Mouse (Mus musculus) embryonic facial prominence, embryonic 14.5 days (tissue): Measurements from ENCODE around the gene Zbtb20. TPM values are rescaled to one million over a fixed set of nuclear protein-coding genes. Genes with fewer than 3 reads are reported as not detected.
A peak's percentile ranks its signal among the peaks of the same experiment; 100 is the strongest.

Experiments used
- ATAC-seq: fragments of 200-750 bp; cut with Nextera tagmentation; 2 replicates; pipeline ENCODE4 v1.8.0; 2017; ENCODE audit warnings: low read depth, moderate number of reproducible peaks, moderate TSS enrichment
- DNase-seq: peaks from one replicate; pipeline ENCODE4 v3.0.0-alpha.2; 2015; ENCODE audit warnings: low spot score
- H3K27ac ChIP-seq: fragments of 300-500 bp; sonication (generic); replicated peaks from 2 replicates; pipeline ENCODE4 v1.5.1; 2014; ENCODE audit warnings: low read depth, mild to moderate bottlenecking, low read length, moderate library complexity
- H3K27me3 ChIP-seq: fragments of 300-500 bp; sonication (generic); replicated peaks from 2 replicates; pipeline ENCODE4 v1.6.1; 2014; ENCODE audit warnings: low read length; ENCODE audit not compliant: control insufficient read depth, insufficient read depth
- H3K36me3 ChIP-seq: fragments of 300-500 bp; sonication (generic); 2 replicates; pipeline ENCODE4 v1.6.1; 2014; ENCODE audit warnings: low read length, mixed read lengths; ENCODE audit not compliant: control insufficient read depth, insufficient read depth
- H3K4me1 ChIP-seq: fragments of 300-500 bp; sonication (generic); 2 replicates; pipeline ENCODE4 v1.6.1; 2014; ENCODE audit warnings: antibody characterized with exemption, low read length; ENCODE audit not compliant: control insufficient read depth, insufficient read depth
- H3K4me2 ChIP-seq: fragments of 300-500 bp; sonication (generic); 2 replicates; pipeline ENCODE4 v1.6.1; 2014; ENCODE audit warnings: low read depth, mild to moderate bottlenecking, low read length, moderate library complexity, mixed read lengths
- H3K4me3 ChIP-seq: fragments of 300-500 bp; sonication (generic); 2 replicates; pipeline ENCODE4 v1.5.1; 2014; ENCODE audit warnings: low read depth, mild to moderate bottlenecking, low read length
- H3K9ac ChIP-seq: fragments of 300-500 bp; sonication (generic); 2 replicates; pipeline ENCODE4 v1.6.1; 2014; ENCODE audit warnings: low read depth, mild to moderate bottlenecking, low read length, moderate library complexity, mixed read lengths
- H3K9me3 ChIP-seq: fragments of 300-500 bp; sonication (generic); 2 replicates; pipeline ENCODE4 v1.6.1; 2016; ENCODE audit warnings: low read length; ENCODE audit not compliant: control insufficient read depth
- WGBS: fragments of 180-500 bp; shearing (Covaris S2); extraction: QIAGEN DNeasy Blood & Tissue Kit; methylation state at CpG from one replicate; pipeline ENCODE4 v1.1.7; 2014; 5-methylcytosine and 5-hydroxymethylcytosine counted together
- polyA plus RNA-seq: library from polyadenylated mRNA; unstranded; fragments of >200 nt; fragmentation: Nextera tagmentation; extraction: Ambion mirVana; gene quantifications from 2 replicates; pipeline ENCODE4 v1.2.1, GENCODE M21; 2014

The Zbtb20 gene
- polyA plus RNA-seq, 1 experiment from 2014 or later: 20.6 TPM

GRCm38 (mm10) chr16:43540108-43540507, 664.4 kb downstream of the Zbtb20 start:
- no peak overlapping the region for H3K9ac ChIP-seq
- 0 out of 2 replicates have a peak overlapping the region, but pooled peaks have one; percentile 13 for H3K27ac ChIP-seq
- 19% methylated on average over 3 of the region's 3 CpGs for whole genome bisulfite sequencing
- H3K27me3 ChIP-seq: no peaks in the 10 kb centered on the region
- peak; percentile 74 for ATAC-seq
- no peaks in the 10 kb centered on the region for H3K9me3 ChIP-seq
- H3K4me2 ChIP-seq: no peak overlapping the region
- H3K4me1 ChIP-seq: peaks cover 3% of the 10 kb centered on the region; the same call in 1 of the 2 replicates
- no peak overlapping the region for H3K4me3 ChIP-seq
- DNase-seq: peak; percentile 84
- H3K36me3 ChIP-seq: no peaks in the 10 kb centered on the region

- WGBS: 86% methylated on average over 10 of the region's 10 CpGs
- H3K27ac ChIP-seq: no peak overlapping the region
Measured at GRCm38 (mm10) chr16:43540546-43541167, 665.0 kb downstream of the Zbtb20 start.

GRCm38 (mm10) chr16:43545261-43545660, 669.6 kb downstream of the Zbtb20 start:
- no peak for ATAC-seq

More at GRCm38 (mm10) chr16:43540546-43541167, 665.0 kb downstream of the Zbtb20 start:
- H3K4me2 ChIP-seq: no peak overlapping the region
- no peaks in the 10 kb centered on the region for H3K9me3 ChIP-seq
- ATAC-seq (no peak), DNase-seq (no peak)
- no peaks in the 10 kb centered on the region for H3K36me3 ChIP-seq
- no peak overlapping the region for H3K4me3 ChIP-seq
- H3K27me3 ChIP-seq: no peaks in the 10 kb centered on the region
- H3K4me1 ChIP-seq: peaks cover 4% of the 10 kb centered on the region; the same call in 1 of the 2 replicates
- H3K9ac ChIP-seq: no peak overlapping the region

GRCm38 (mm10) chr16:43547323-43548180, 671.9 kb downstream of the Zbtb20 start:
- Histone ChIP-seq H3K27ac (peak overlapping the region; percentile 70), H3K4me3 (no peak overlapping the region), H3K36me3 (no peaks in the 10 kb centered on the region), H3K9ac (no peak overlapping the region), H3K4me1 (peaks cover 27% of the 10 kb centered on the region), H3K4me2 (peak overlapping the region; percentile 10), H3K27me3 (no peaks in the 10 kb centered on the region), H3K9me3 (no peaks in the 10 kb centered on the region)
- ATAC-seq: no peak
- WGBS: 31% methylated on average over 19 of the region's 19 CpGs
- peak; percentile 28 for DNase-seq

More at GRCm38 (mm10) chr16:43545261-43545660, 669.6 kb downstream of the Zbtb20 start:
- Histone ChIP-seq H3K27ac (no peak overlapping the region), H3K4me1 (peaks cover 27% of the 10 kb centered on the region), H3K4me3 (no peak overlapping the region), H3K27me3 (no peaks in the 10 kb centered on the region), H3K4me2 (no peak overlapping the region), H3K9me3 (no peaks in the 10 kb centered on the region), H3K9ac (no peak overlapping the region), H3K36me3 (no peaks in the 10 kb centered on the region)
- no peak for DNase-seq
- 86% methylated on average over 4 of the region's 4 CpGs for WGBS

- Histone ChIP-seq H3K4me2 (no peak overlapping the region), H3K27me3 (no peaks in the 10 kb centered on the region), H3K36me3 (no peaks in the 10 kb centered on the region), H3K9me3 (no peaks in the 10 kb centered on the region), H3K4me3 (no peak overlapping the region), H3K27ac (no peak overlapping the region), H3K9ac (no peak overlapping the region), H3K4me1 (peaks cover 27% of the 10 kb centered on the region)
- 68% methylated on average over 5 of the region's 5 CpGs for WGBS
- ATAC-seq: no peak
- no peak for DNase-seq
Measured at GRCm38 (mm10) chr16:43548774-43549173, 673.1 kb downstream of the Zbtb20 start.

GRCm38 (mm10) chr16:43549425-43550089, 673.9 kb downstream of the Zbtb20 start:
- H3K4me2 ChIP-seq: no peak overlapping the region
- no peak overlapping the region for H3K27ac ChIP-seq
- peak; percentile 23 for DNase-seq
- no peaks in the 10 kb centered on the region for H3K9me3 ChIP-seq
- peaks cover 27% of the 10 kb centered on the region for H3K4me1 ChIP-seq
- no peak overlapping the region for H3K4me3 ChIP-seq
- peak; percentile 69; the same call in 1 of the 2 replicates for ATAC-seq
- H3K36me3 ChIP-seq: no peaks in the 10 kb centered on the region
- no peak overlapping the region for H3K9ac ChIP-seq
- no peaks in the 10 kb centered on the region for H3K27me3 ChIP-seq
- 41% methylated on average over 9 of the region's 9 CpGs for WGBS

- ATAC-seq (no peak), DNase-seq (no peak)
- no peak overlapping the region for H3K9ac ChIP-seq
- H3K4me3 ChIP-seq: no peak overlapping the region
- H3K4me1 ChIP-seq: peaks cover 16% of the 10 kb centered on the region
- H3K27ac ChIP-seq: no peak overlapping the region
- H3K9me3 ChIP-seq: no peaks in the 10 kb centered on the region
- WGBS: 96% methylated on average over 1 of the region's 1 CpGs
- H3K36me3 ChIP-seq: no peaks in the 10 kb centered on the region
- no peaks in the 10 kb centered on the region for H3K27me3 ChIP-seq
- H3K4me2 ChIP-seq: no peak overlapping the region
Measured at GRCm38 (mm10) chr16:43552443-43552842, 676.8 kb downstream of the Zbtb20 start.

- no peak overlapping the region for H3K4me2 ChIP-seq
- no peaks in the 10 kb centered on the region for H3K36me3 ChIP-seq
- no peak for DNase-seq
- H3K4me3 ChIP-seq: no peak overlapping the region
- WGBS: 32% methylated on average over 5 of the region's 5 CpGs
- H3K4me1 ChIP-seq: no peaks in the 10 kb centered on the region
- ATAC-seq: no peak
- no peaks in the 10 kb centered on the region for H3K27me3 ChIP-seq
- H3K9me3 ChIP-seq: no peaks in the 10 kb centered on the region
- H3K27ac ChIP-seq: no peak overlapping the region
- no peak overlapping the region for H3K9ac ChIP-seq
Measured at GRCm38 (mm10) chr16:43557385-43557784, 681.7 kb downstream of the Zbtb20 start.
